ENCODE assay signal across 9 mouse cellular contexts in the genomic region with DNA sequence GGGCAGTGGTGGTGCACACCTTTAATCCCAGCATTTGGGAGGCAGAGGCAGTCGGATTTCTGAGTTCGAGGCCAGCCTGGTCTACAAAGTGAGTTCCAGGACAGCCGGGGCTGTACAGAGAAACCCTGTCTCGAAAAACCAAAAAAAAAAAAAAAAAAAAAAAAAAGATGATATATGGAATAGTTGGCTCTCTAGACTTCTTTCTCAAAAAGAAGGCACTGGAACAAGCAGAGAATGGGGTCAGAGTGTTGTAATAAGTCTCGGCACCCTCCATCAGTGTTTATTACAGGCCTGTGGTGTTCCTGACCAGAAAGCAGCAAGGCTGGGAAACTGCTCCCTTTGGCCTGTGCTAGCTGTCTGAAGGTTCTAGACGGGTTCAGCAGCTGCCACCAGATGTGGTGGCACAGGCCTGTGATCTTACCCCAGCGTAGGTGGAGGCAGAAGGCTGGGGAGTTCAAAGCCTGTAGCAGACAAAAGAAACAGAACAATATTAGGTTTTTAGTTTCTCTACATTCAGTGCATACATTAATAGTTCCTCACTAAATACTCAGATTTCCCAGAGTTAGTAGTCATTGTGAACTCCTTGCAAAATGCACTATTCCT. TPM values are rescaled to one million over a fixed set of nuclear protein-coding genes. Genes with fewer than 3 reads are reported as not detected.
DNase-seq lines count a peak whose midpoint lies in the region; ATAC-seq and TF ChIP-seq lines count a peak whose summit lies in the region.
"Had no signal": no experiment of that assay in that cellular context is flagged by ENCODE, and none has a peak within 500 bp of the region (broad histone marks: within the 10 kb centered on the region; RNA-seq: fewer than 3 reads in every experiment).

No protein-coding gene starts in this region.

- no peaks in the 10 kb centered on the region for H3K27me3 ChIP-seq in kidney, embryonic 15.5 days
- H3K27me3 ChIP-seq in forebrain, embryonic 16.5 days (replicated peaks; ENCODE audit: control insufficient read depth, insufficient read depth, low read length) = no peaks in the 10 kb centered on the region
- H3K27me3 ChIP-seq in midbrain, embryonic 16.5 days (ENCODE audit: control insufficient read depth, insufficient read depth, low read depth, low read length) = no peaks in the 10 kb centered on the region

- peaks cover 32% of the 10 kb centered on the region for H3K36me3 ChIP-seq in kidney, embryonic 15.5 days
- no peaks in the 10 kb centered on the region for H3K36me3 ChIP-seq in ES-E14 (ENCODE audit: control insufficient read depth, insufficient read depth, low read length, poor library complexity, severe bottlenecking)
- peaks cover 10% of the 10 kb centered on the region for H3K36me3 ChIP-seq in forebrain, embryonic 16.5 days (ENCODE audit: control insufficient read depth, insufficient read depth)
- H3K36me3 ChIP-seq in midbrain, embryonic 16.5 days (ENCODE audit: control insufficient read depth, insufficient read depth, low read length) = peaks cover 10% of the 10 kb centered on the region

- peak overlapping the region; percentile 61; the same call in 1 of the 2 replicates for H3K4me2 ChIP-seq in kidney, embryonic 15.5 days
- H3K4me2 ChIP-seq in forebrain, embryonic 16.5 days (ENCODE audit: low read length) = peak overlapping the region; percentile 64; the same call in 1 of the 2 replicates
- H3K4me2 ChIP-seq in midbrain, embryonic 16.5 days (ENCODE audit: low read length) = peak overlapping the region; percentile 58

- in situ Hi-C loops in ES-E14 (cut with MboI; ENCODE audit: low sequenced_read_pairs in 2 of 2, unreplicated experiment in 2 of 2) = no loop called here

- H3K4me1 ChIP-seq in kidney, embryonic 15.5 days = peaks cover 9% of the 10 kb centered on the region
- peaks cover 0 to 2% of the 10 kb centered on the region in 2 experiments; a peak in 1 of 4 replicates for H3K4me1 ChIP-seq in ES-E14 (ENCODE audit: control insufficient read depth in 2 of 2, insufficient read depth in 2 of 2, low read length in 2 of 2, poor library complexity in 1 of 2)
- peaks cover 20% of the 10 kb centered on the region for H3K4me1 ChIP-seq in forebrain, embryonic 16.5 days (replicated peaks; ENCODE audit: control insufficient read depth, insufficient read depth, low read length)
- peaks cover 16% of the 10 kb centered on the region for H3K4me1 ChIP-seq in midbrain, embryonic 16.5 days (ENCODE audit: control insufficient read depth, insufficient read depth, low read length)

- 79% methylated on average over 7 of the region's 7 CpGs for WGBS in kidney, embryonic 15.5 days
- WGBS in forebrain, embryonic 16.5 days = 89% methylated on average over 7 of the region's 7 CpGs
- 90% methylated on average over 6 of the region's 7 CpGs for WGBS in midbrain, embryonic 16.5 days

- H3K9me3 ChIP-seq in kidney, embryonic 15.5 days (replicated peaks) = no peaks in the 10 kb centered on the region
- H3K9me3 ChIP-seq in ES-E14 (ENCODE audit: control insufficient read depth, insufficient read depth, low read depth, low read length) = no peaks in the 10 kb centered on the region
- no peaks in the 10 kb centered on the region for H3K9me3 ChIP-seq in forebrain, embryonic 16.5 days (ENCODE audit: control insufficient read depth, low read length)
- no peaks in the 10 kb centered on the region for H3K9me3 ChIP-seq in midbrain, embryonic 16.5 days (replicated peaks; ENCODE audit: control insufficient read depth, low read length, poor library complexity, severe bottlenecking)

- H3K4me3 ChIP-seq in kidney, embryonic 15.5 days (replicated peaks) = peak overlapping the region; percentile 84; the same call in 1 of the 2 replicates
- H3K4me3 ChIP-seq in ES-E14 (ENCODE audit: insufficient read depth in 1 of 2, low read depth in 1 of 2, low read length in 2 of 2, poor library complexity in 1 of 2, severe bottlenecking in 1 of 2) = no peak overlapping the region
- H3K4me3 ChIP-seq in forebrain, embryonic 16.5 days (replicated peaks; ENCODE audit: low read length) = no peak overlapping the region; the same call in 1 of the 2 replicates
- H3K4me3 ChIP-seq in midbrain, embryonic 16.5 days (ENCODE audit: low read depth, low read length) = no peak overlapping the region

- no peak overlapping the region for H3K27ac ChIP-seq in kidney, embryonic 15.5 days
- no peak overlapping the region for H3K27ac ChIP-seq in ES-E14 (ENCODE audit: insufficient read depth, low read depth, low read length, poor library complexity, severe bottlenecking)
- H3K27ac ChIP-seq in forebrain, embryonic 16.5 days (ENCODE audit: low read length) = no peak overlapping the region
- no peak overlapping the region for H3K27ac ChIP-seq in midbrain, embryonic 16.5 days (ENCODE audit: low read length)

- H3K9ac ChIP-seq in kidney, embryonic 15.5 days = no peak overlapping the region
- no peak overlapping the region for H3K9ac ChIP-seq in ES-E14 (ENCODE audit: insufficient read depth, low read depth, low read length, poor library complexity, severe bottlenecking)
- peak overlapping the region; percentile 37; the same call in 1 of the 2 replicates for H3K9ac ChIP-seq in forebrain, embryonic 16.5 days (replicated peaks; ENCODE audit: low read depth, low read length)
- H3K9ac ChIP-seq in midbrain, embryonic 16.5 days (ENCODE audit: low read depth, low read length) = no peak overlapping the region; the same call in 1 of the 2 replicates

- no peak for DNase-seq in kidney, postnatal 10 days
- DNase-seq in ES-E14 (ENCODE audit: low read depth, low spot score) = no peak
- DNase-seq in cerebellum, adult 11-12 months = no peak
- no peak for DNase-seq in cerebellum, postnatal 25 days
- DNase-seq: left cerebral cortex, postnatal 4 days had no signal

- no peak for ATAC-seq in kidney, embryonic 15.5 days (replicated peaks; ENCODE audit: low FRiP score)
- no peak for ATAC-seq in forebrain, embryonic 16.5 days
- ATAC-seq in midbrain, embryonic 16.5 days = no peak
- ATAC-seq in megakaryocyte progenitor cell, adult 5-6 weeks (replicated peaks; ENCODE audit: poor library complexity) = no peak

TF ChIP-seq in ES-E14, 5 proteins besides CTCF, POLR2A, EP300 and RAD21:
- peak; percentile 86 for TF ChIP-seq ZNF384 (IDR thresholded peaks at IDR 0.05; ENCODE audit: low read depth, low read length)
- no peak for TF ChIP-seq HCFC1 (IDR thresholded peaks at IDR 0.05; ENCODE audit: borderline replicate concordance, insufficient read depth, low read length)

RNA-seq across cellular contexts. Expression of a gene that starts 1.6 kb away (rescaled TPM):
- 91.8 and 92.4 TPM in 2 replicates for polyA plus RNA-seq in kidney, embryonic 15.5 days (2015; fragmentation: Nextera tagmentation; extraction: Ambion mirVana)
- total RNA-seq in ES-E14 (2012; rRNA removed) = 56.9 and 61.5 TPM in 2 replicates
- polyA plus RNA-seq in forebrain, embryonic 16.5 days (2015; fragmentation: Nextera tagmentation; extraction: Ambion mirVana) = 121 and 125 TPM in 2 replicates
- 143 and 149 TPM in 2 replicates for polyA plus RNA-seq in midbrain, embryonic 16.5 days (2015; fragmentation: Nextera tagmentation; extraction: Ambion mirVana)
- 27.5 and 27.8 TPM in 2 replicates for total RNA-seq in megakaryocyte progenitor cell, adult 5-6 weeks (2015)
- 42.2 and 53.1 TPM in 2 replicates for total RNA-seq in megakaryocyte progenitor cell, adult 5-6 weeks (2017)

RNA-seq across cellular contexts. Expression of a gene that starts 11.2 kb away (rescaled TPM):
- polyA plus RNA-seq in kidney, embryonic 15.5 days (2015; fragmentation: Nextera tagmentation; extraction: Ambion mirVana) = 54.9 and 57.6 TPM in 2 replicates
- 9.2 and 10.8 TPM in 2 replicates for total RNA-seq in ES-E14 (2012; rRNA removed)
- polyA plus RNA-seq in forebrain, embryonic 16.5 days (2015; fragmentation: Nextera tagmentation; extraction: Ambion mirVana) = 15.3 and 16.3 TPM in 2 replicates
- 17.5 and 20.0 TPM in 2 replicates for polyA plus RNA-seq in midbrain, embryonic 16.5 days (2015; fragmentation: Nextera tagmentation; extraction: Ambion mirVana)
- total RNA-seq in megakaryocyte progenitor cell, adult 5-6 weeks (2015) = 38.6 and 40.9 TPM in 2 replicates
- 18.4 and 25.6 TPM in 2 replicates for total RNA-seq in megakaryocyte progenitor cell, adult 5-6 weeks (2017)

RNA-seq across cellular contexts. Expression of a gene that starts 23.1 kb away (rescaled TPM):
- polyA plus RNA-seq in kidney, embryonic 15.5 days (2015; fragmentation: Nextera tagmentation; extraction: Ambion mirVana) = 63.0 and 64.1 TPM in 2 replicates
- total RNA-seq in ES-E14 (2012; rRNA removed) = 32.1 and 40.0 TPM in 2 replicates
- polyA plus RNA-seq in forebrain, embryonic 16.5 days (2015; fragmentation: Nextera tagmentation; extraction: Ambion mirVana) = 74.6 and 74.9 TPM in 2 replicates
- polyA plus RNA-seq in midbrain, embryonic 16.5 days (2015; fragmentation: Nextera tagmentation; extraction: Ambion mirVana) = 82.3 and 84.5 TPM in 2 replicates
- 65.0 and 76.9 TPM in 2 replicates for total RNA-seq in megakaryocyte progenitor cell, adult 5-6 weeks (2015)
- 35.9 and 39.5 TPM in 2 replicates for total RNA-seq in megakaryocyte progenitor cell, adult 5-6 weeks (2017)
